Comparison of ENCODE assay signal across 8 mouse cellular contexts in the genomic region with DNA sequence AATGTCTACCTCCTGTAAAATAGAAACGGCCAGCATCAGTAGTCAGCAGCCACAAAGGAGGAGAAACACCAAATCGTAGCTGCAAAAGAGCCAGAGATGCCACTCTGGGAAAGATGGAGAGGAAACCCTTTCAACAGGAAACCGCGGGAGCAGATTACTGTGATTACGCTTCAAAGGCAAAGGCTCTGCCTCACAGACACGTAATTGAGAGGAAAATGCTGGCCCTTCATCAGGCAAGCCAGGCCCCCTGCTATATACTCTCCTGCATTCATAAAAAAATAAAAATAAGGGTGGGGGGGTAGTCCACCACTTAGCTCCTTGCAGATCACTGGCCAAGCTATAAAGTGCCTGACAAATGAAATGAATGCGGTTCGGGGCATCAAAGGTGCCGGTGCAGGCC. TPM values are rescaled to one million over a fixed set of nuclear protein-coding genes. Genes with fewer than 3 reads are reported as not detected.
DNase-seq lines count a peak whose midpoint lies in the region; ATAC-seq and TF ChIP-seq lines count a peak whose summit lies in the region.

No protein-coding gene starts in this region.

- H3K36me3 ChIP-seq in embryonic facial prominence, embryonic 15.5 days, result 0 out of 2 replicates have a peak, but pooled peaks cover 2% of the 10 kb centered on the region
- no peaks in the 10 kb centered on the region for H3K36me3 ChIP-seq in midbrain, embryonic 15.5 days (replicated peaks)

- H3K27ac ChIP-seq in layer of hippocampus, adult 2 months, result peak overlapping the region; percentile 12; the same call in 1 of the 2 replicates
- H3K27ac ChIP-seq in embryonic facial prominence, embryonic 15.5 days (replicated peaks), result peak overlapping the region; percentile 87; the same call in 1 of the 2 replicates
- 0 out of 2 replicates have a peak overlapping the region, but pooled peaks have one; percentile 32 for H3K27ac ChIP-seq in midbrain, embryonic 15.5 days

- TF ChIP-seq CTCF in layer of hippocampus, adult 2 months (conservative IDR thresholded peaks at IDR 0.05), result no peak

- peaks cover 61% of the 10 kb centered on the region for H3K4me1 ChIP-seq in embryonic facial prominence, embryonic 15.5 days
- H3K4me1 ChIP-seq in midbrain, embryonic 15.5 days, result peaks cover 67% of the 10 kb centered on the region

- no peaks in the 10 kb centered on the region for H3K27me3 ChIP-seq in embryonic facial prominence, embryonic 15.5 days
- H3K27me3 ChIP-seq in midbrain, embryonic 15.5 days (replicated peaks), result no peaks in the 10 kb centered on the region

- DNase-seq in cerebellum, postnatal 10 days, result peak; percentile 18 to 37
- no peak for DNase-seq in cerebellum, postnatal 36 days
- no peak for DNase-seq in layer of hippocampus, adult 2 months (ENCODE audit: low spot score in 2 of 2)
- no peak for DNase-seq in layer of hippocampus, adult 9-10 months (ENCODE audit: low spot score)
- no peak for DNase-seq in urinary bladder, postnatal 25 days (ENCODE audit: low spot score)
- DNase-seq in urinary bladder, postnatal 10 days (ENCODE audit: low spot score), result no peak

- H3K4me2 ChIP-seq in embryonic facial prominence, embryonic 15.5 days (replicated peaks), result no peak overlapping the region
- peak overlapping the region; percentile 44; the same call in 1 of the 2 replicates for H3K4me2 ChIP-seq in midbrain, embryonic 15.5 days

- no peak overlapping the region for H3K4me3 ChIP-seq in layer of hippocampus, adult 2 months
- no peak overlapping the region for H3K4me3 ChIP-seq in embryonic facial prominence, embryonic 15.5 days (replicated peaks)
- H3K4me3 ChIP-seq in midbrain, embryonic 15.5 days, result no peak overlapping the region

- H3K9ac ChIP-seq in embryonic facial prominence, embryonic 15.5 days, result no peak overlapping the region
- H3K9ac ChIP-seq in midbrain, embryonic 15.5 days, result no peak overlapping the region

- no peak for ATAC-seq in embryonic facial prominence, embryonic 15.5 days (ENCODE audit: insufficient number of reproducible peaks, low FRiP score, low TSS enrichment, low read depth)
- ATAC-seq in midbrain, embryonic 15.5 days (replicated peaks), result no peak

- WGBS in embryonic facial prominence, embryonic 15.5 days, result 35% methylated on average over 9 of the region's 9 CpGs
- WGBS in midbrain, embryonic 15.5 days, result 19% methylated on average over 9 of the region's 9 CpGs

- H3K9me3 ChIP-seq in embryonic facial prominence, embryonic 15.5 days (replicated peaks), result no peaks in the 10 kb centered on the region
- H3K9me3 ChIP-seq in midbrain, embryonic 15.5 days, result no peaks in the 10 kb centered on the region

RNA-seq across cellular contexts. Expression of a gene that starts 28.3 kb away (rescaled TPM):
- total RNA-seq in layer of hippocampus, adult 2 months (2021), result 10 to 100 TPM; 83.2 to 88.6 TPM
- 26.8 and 29.2 TPM in 2 replicates for polyA plus RNA-seq in embryonic facial prominence, embryonic 15.5 days (2015; fragmentation: Nextera tagmentation; extraction: Ambion mirVana)
- polyA plus RNA-seq in midbrain, embryonic 15.5 days (2015; fragmentation: Nextera tagmentation; extraction: Ambion mirVana), result 37.9 and 39.3 TPM in 2 replicates

RNA-seq across cellular contexts. Expression of a gene that starts 55.8 kb away (rescaled TPM):
- 1 to 10 TPM; 9.1 to 9.7 TPM for total RNA-seq in layer of hippocampus, adult 2 months (2021)
- polyA plus RNA-seq in embryonic facial prominence, embryonic 15.5 days (2015; fragmentation: Nextera tagmentation; extraction: Ambion mirVana), result 16.2 and 17.6 TPM in 2 replicates
- 16.0 and 16.2 TPM in 2 replicates for polyA plus RNA-seq in midbrain, embryonic 15.5 days (2015; fragmentation: Nextera tagmentation; extraction: Ambion mirVana)

Comparison
In these comparisons a context has a peak if more than half of its experiments do, and no peak if none do; other contexts are left out.
1. DNase-seq: peak in cerebellum, postnatal 10 days (2 of 2); none in cerebellum, postnatal 36 days (0 of 2), layer of hippocampus, adult 2 months (0 of 2), layer of hippocampus, adult 9-10 months (single experiment), urinary bladder, postnatal 25 days (single experiment) and urinary bladder, postnatal 10 days (single experiment).
2. H3K27ac ChIP-seq: peak in every context shown above with its lines; median percentile 87 in embryonic facial prominence, embryonic 15.5 days; 32 in midbrain, embryonic 15.5 days; 12 in layer of hippocampus, adult 2 months.